Comparison of ENCODE assay signal across 8 mouse cellular contexts in the genomic region with DNA sequence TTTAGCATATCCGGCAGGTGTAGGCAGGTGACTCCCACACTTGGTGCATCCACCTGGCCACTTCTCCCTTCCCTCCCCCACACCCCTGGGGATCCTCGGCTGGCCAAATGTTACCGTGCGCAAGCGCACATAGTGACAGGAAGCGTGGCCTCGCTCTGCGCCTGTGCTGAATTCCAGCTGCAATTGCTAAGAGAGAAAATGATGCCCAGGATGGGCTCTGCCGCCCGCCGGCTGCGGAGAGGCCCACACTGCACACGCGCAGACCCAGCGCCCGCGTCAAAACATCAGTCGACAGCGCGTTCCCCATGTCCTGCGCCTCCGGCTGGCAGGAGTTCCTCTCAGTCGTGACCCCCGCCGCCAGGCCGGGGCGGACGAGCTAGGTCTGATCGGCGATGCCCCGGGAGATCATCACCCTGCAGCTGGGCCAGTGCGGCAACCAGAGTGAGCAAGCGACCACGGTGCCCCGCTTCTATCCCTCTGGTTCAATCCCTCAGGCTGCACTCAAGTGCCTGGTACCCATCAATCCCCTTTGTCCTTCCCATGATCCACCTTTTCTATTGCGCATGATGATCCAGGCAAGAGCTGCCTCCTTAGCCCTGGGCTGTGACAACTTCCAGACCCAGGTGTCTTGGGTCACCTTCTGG. TPM values are rescaled to one million over a fixed set of nuclear protein-coding genes. Genes with fewer than 3 reads are reported as not detected.
DNase-seq lines count a peak whose midpoint lies in the region; ATAC-seq and TF ChIP-seq lines count a peak whose summit lies in the region.

TSS of gene Tubg2 (plus strand) at position 180 of the 644 bp plus-strand sequence.

- H3K9me3 ChIP-seq in megakaryocyte, embryonic 14.5 days: peaks cover 12% of the 10 kb centered on the region
- H3K9me3 ChIP-seq in limb, embryonic 13.5 days: no peaks in the 10 kb centered on the region
- H3K9me3 ChIP-seq in midbrain, postnatal 0 days (ENCODE audit: low read length): no peaks in the 10 kb centered on the region

- DNase-seq in cerebellum, postnatal 36 days: peak; percentile 80 to 83
- peak; percentile 48 for DNase-seq in gastrocnemius, postnatal 25 days
- DNase-seq in kidney, adult 9 months: peak; percentile 54
- peak; percentile 94 for DNase-seq in midbrain, postnatal 0 days (ENCODE audit: low spot score)
- peak; percentile 60 for DNase-seq in testis, postnatal 10 days (ENCODE audit: low spot score)

- H3K36me3 ChIP-seq in megakaryocyte, embryonic 14.5 days (replicated peaks; ENCODE audit: low read length): no peaks in the 10 kb centered on the region
- no peaks in the 10 kb centered on the region for H3K36me3 ChIP-seq in limb, embryonic 13.5 days
- H3K36me3 ChIP-seq in midbrain, postnatal 0 days (ENCODE audit: insufficient read depth, low read length): no peaks in the 10 kb centered on the region

- H3K4me1 ChIP-seq in megakaryocyte, embryonic 14.5 days: peaks cover 8% of the 10 kb centered on the region
- peaks cover 16% of the 10 kb centered on the region; the same call in 1 of the 2 replicates for H3K4me1 ChIP-seq in limb, embryonic 13.5 days
- 0 out of 2 replicates have a peak, but pooled peaks cover 4% of the 10 kb centered on the region for H3K4me1 ChIP-seq in midbrain, postnatal 0 days (ENCODE audit: insufficient read depth, low read length)

- H3K27ac ChIP-seq in limb, embryonic 13.5 days: no peak within 1 kb of the TSS; the same call in 1 of the 2 replicates
- H3K27ac ChIP-seq in midbrain, postnatal 0 days (ENCODE audit: low read depth, low read length): peak within 1 kb of the TSS; percentile 85

- ATAC-seq in megakaryocyte, adult 5-6 weeks (ENCODE audit: poor library complexity, severe bottlenecking): no peak
- peak; percentile 80 for ATAC-seq in limb, embryonic 13.5 days (ENCODE audit: low FRiP score, low read depth)
- peak; percentile 84 for ATAC-seq in midbrain, postnatal 0 days (ENCODE audit: low FRiP score)

- H3K27me3 ChIP-seq in megakaryocyte, embryonic 14.5 days (replicated peaks): peaks cover 54% of the 10 kb centered on the region
- H3K27me3 ChIP-seq in limb, embryonic 13.5 days: peaks cover 11% of the 10 kb centered on the region; the same call in 1 of the 2 replicates
- no peaks in the 10 kb centered on the region for H3K27me3 ChIP-seq in midbrain, postnatal 0 days (ENCODE audit: insufficient read depth, low read length)

- peak; percentile 4; the same call in 1 of the 2 replicates for TF ChIP-seq CTCF in midbrain, postnatal 0 days (IDR thresholded peaks at IDR 0.05)

- 2% methylated on average over 36 of the region's 36 CpGs for WGBS in limb, embryonic 13.5 days
- 1% methylated on average over 36 of the region's 36 CpGs for WGBS in midbrain, postnatal 0 days

- peak within 1 kb of the TSS; percentile 85 for H3K4me3 ChIP-seq in megakaryocyte, embryonic 14.5 days (replicated peaks)
- peak within 1 kb of the TSS; percentile 49 for H3K4me3 ChIP-seq in limb, embryonic 13.5 days
- peak within 1 kb of the TSS; percentile 47 for H3K4me3 ChIP-seq in midbrain, postnatal 0 days (ENCODE audit: low read depth, low read length)

- peak within 1 kb of the TSS; percentile 85 for H3K4me2 ChIP-seq in limb, embryonic 13.5 days (replicated peaks)
- H3K4me2 ChIP-seq in midbrain, postnatal 0 days (ENCODE audit: low read depth, low read length, poor library complexity, severe bottlenecking): peak within 1 kb of the TSS; percentile 84

- peak within 1 kb of the TSS; percentile 79 for H3K9ac ChIP-seq in limb, embryonic 13.5 days
- H3K9ac ChIP-seq in midbrain, postnatal 0 days (replicated peaks; ENCODE audit: low read length, poor library complexity, severe bottlenecking): peak within 1 kb of the TSS; percentile 66

RNA-seq across cellular contexts. Expression of gene Tubg2, which starts in this region (rescaled TPM):
- not detected in 2 replicates for polyA plus RNA-seq in megakaryocyte, embryonic 14.5 days (2012; ENCODE audit: insufficient read depth, low replicate concordance)
- total RNA-seq in megakaryocyte, adult 5-6 weeks (2015): not detected in 2 replicates
- not detected in 2 replicates for total RNA-seq in megakaryocyte, adult 5-6 weeks (2017)
- 1 to 10 TPM; 2.7 to 2.8 TPM for total RNA-seq in gastrocnemius, postnatal 25 days (2021)
- 7.3 and 7.4 TPM in 2 replicates for polyA plus RNA-seq in limb, embryonic 13.5 days (2015; fragmentation: Nextera tagmentation; extraction: Ambion mirVana)
- total RNA-seq in midbrain, postnatal 0 days (2014; rRNA removed): 38.4 and 40.6 TPM in 2 replicates
- polyA plus RNA-seq in midbrain, postnatal 0 days (2015; fragmentation: Nextera tagmentation; extraction: Ambion mirVana): 86.1 and 93.8 TPM in 2 replicates

Comparison
In these comparisons a context has a peak if more than half of its experiments do, and no peak if none do; other contexts are left out.
1. RNA of gene Tubg2 (total RNA-seq): 38.4 to 40.6 TPM in midbrain, postnatal 0 days; 2.7 to 2.8 TPM in gastrocnemius, postnatal 25 days and not detected in megakaryocyte, adult 5-6 weeks; every median in the first group is over 10 times any median in the second.
2. RNA of gene Tubg2 (polyA plus RNA-seq): 86.1 to 93.8 TPM in midbrain, postnatal 0 days; 7.3 to 7.4 TPM in limb, embryonic 13.5 days and not detected in megakaryocyte, embryonic 14.5 days; every median in the first group is over 10 times any median in the second.
3. Peak in every context shown above with its lines, with median percentiles within 50 percentile points of each other: H3K4me3 ChIP-seq and DNase-seq.